9 mouse cellular contexts compared by ENCODE assay signal in genomic region chr2:155207419-155207818, GRCm38 (mm10). TPM values are rescaled to one million over a fixed set of nuclear protein-coding genes. Genes with fewer than 3 reads are reported as not detected.
DNase-seq lines count a peak whose midpoint lies in the region; ATAC-seq and TF ChIP-seq lines count a peak whose summit lies in the region.
"Had no signal": no experiment of that assay in that cellular context is flagged by ENCODE, and none has a peak within 500 bp of the region (broad histone marks: within the 10 kb centered on the region; RNA-seq: fewer than 3 reads in every experiment).

No protein-coding gene starts in this region.

- no peak overlapping the region for H3K4me2 ChIP-seq in heart, postnatal 0 days (ENCODE audit: low read depth, low read length)
- H3K4me2 ChIP-seq: hindbrain, embryonic 15.5 days had no signal

- H3K4me3 ChIP-seq in heart, postnatal 0 days (ENCODE audit: low read depth, low read length), result no peak overlapping the region
- no peak overlapping the region for H3K4me3 ChIP-seq in embryonic fibroblast, embryonic 13.5 days (ENCODE audit: insufficient read depth, low read length)
- H3K4me3 ChIP-seq: hindbrain, embryonic 15.5 days had no signal

- peaks cover 74% of the 10 kb centered on the region for H3K36me3 ChIP-seq in heart, postnatal 0 days (replicated peaks; ENCODE audit: control insufficient read depth, insufficient read depth, low read length)

- DNase-seq in heart, postnatal 0 days (ENCODE audit: low spot score), result no peak
- DNase-seq in heart, postnatal 25 days (ENCODE audit: low spot score), result no peak
- peak; percentile 71 for DNase-seq in 416B (ENCODE audit: low read depth)
- peak; percentile 17 for DNase-seq in T-cell, adult 2 months (ENCODE audit: low spot score)
- DNase-seq in layer of hippocampus, postnatal 36 days, result no peak
- no peak for DNase-seq in left cerebral cortex, postnatal 36 days (ENCODE audit: low spot score in 2 of 2)

- no peak overlapping the region for H3K9ac ChIP-seq in heart, postnatal 0 days (replicated peaks; ENCODE audit: low read depth, low read length)
- H3K9ac ChIP-seq: hindbrain, embryonic 15.5 days had no signal

- no peaks in the 10 kb centered on the region for H3K4me1 ChIP-seq in heart, postnatal 0 days (ENCODE audit: control insufficient read depth, insufficient read depth)
- no peaks in the 10 kb centered on the region for H3K4me1 ChIP-seq in embryonic fibroblast, embryonic 13.5 days (ENCODE audit: control insufficient read depth, insufficient read depth, low read length)
- H3K4me1 ChIP-seq: hindbrain, embryonic 15.5 days had no signal

- TF ChIP-seq POLR2A in embryonic fibroblast, embryonic 13.5 days (IDR thresholded peaks at IDR 0.05; ENCODE audit: low read depth, low read length), result no peak

- H3K27ac ChIP-seq in heart, postnatal 0 days (ENCODE audit: low read depth), result no peak overlapping the region
- H3K27ac ChIP-seq in embryonic fibroblast, embryonic 13.5 days (ENCODE audit: insufficient read depth, low read length), result no peak overlapping the region
- H3K27ac ChIP-seq: hindbrain, embryonic 15.5 days had no signal

- no peaks in the 10 kb centered on the region for H3K27me3 ChIP-seq in heart, postnatal 0 days (ENCODE audit: control insufficient read depth, insufficient read depth, low read length)
- H3K27me3 ChIP-seq: hindbrain, embryonic 15.5 days had no signal

- TF ChIP-seq EP300 in heart, postnatal 0 days (IDR thresholded peaks at IDR 0.05; ENCODE audit: low read depth), result no peak

- 78% methylated on average over 2 of the region's 2 CpGs for WGBS in heart, postnatal 0 days

- no peaks in the 10 kb centered on the region for H3K9me3 ChIP-seq in heart, postnatal 0 days (replicated peaks; ENCODE audit: control insufficient read depth, low read length)
- H3K9me3 ChIP-seq: hindbrain, embryonic 15.5 days had no signal

- intact Hi-C loops in heart, postnatal 25 days (cut with DNase I), result loop anchor here (5.0 kb wide), 1 partner anchor 180 kb away; no protein-coding TSS in a partner anchor
- intact Hi-C loops in left cerebral cortex, postnatal 36 days (cut with DNase I), result no loop called here

- peak; percentile 61 for TF ChIP-seq CTCF in heart, postnatal 0 days (IDR thresholded peaks at IDR 0.05; ENCODE audit: low read depth)
- peak; percentile 57; the same call in 1 of the 2 replicates for TF ChIP-seq CTCF in embryonic fibroblast, embryonic 13.5 days (IDR thresholded peaks at IDR 0.05; ENCODE audit: borderline replicate concordance, insufficient read depth, low read length)

- peak; percentile 53; the same call in 1 of the 2 replicates for ATAC-seq in heart, postnatal 0 days (ENCODE audit: insufficient read depth, low read depth)
- ATAC-seq in neutrophil, adult 5-6 weeks (ENCODE audit: extremely low read depth, insufficient number of reproducible peaks, low FRiP score, poor library complexity, severe bottlenecking), result peak; percentile 48; the same call in 1 of the 2 replicates

RNA-seq across cellular contexts. Expression of gene Dynlrb1, which starts 28.9 kb away (rescaled TPM):
- total RNA-seq in heart, postnatal 0 days (2014; rRNA removed; ENCODE audit: low replicate concordance), result 159 and 215 TPM in 2 replicates
- polyA plus RNA-seq in heart, postnatal 0 days (2015; fragmentation: Nextera tagmentation; extraction: Ambion mirVana), result 423 and 444 TPM in 2 replicates
- total RNA-seq in heart, postnatal 25 days (2021), result 100 to 1,000 TPM; 162 to 183 TPM
- polyA plus RNA-seq in embryonic fibroblast, embryonic 13.5 days (2011; ENCODE audit: insufficient read length, low read depth, missing spikeins), result 498 and 600 TPM in 2 replicates
- total RNA-seq in neutrophil, adult 5-6 weeks (2017), result 97.1 and 97.5 TPM in 2 replicates
- total RNA-seq in layer of hippocampus, postnatal 36 days (2021), result 100 to 1,000 TPM; 288 to 301 TPM
- 100 to 1,000 TPM; 292 to 339 TPM for total RNA-seq in left cerebral cortex, postnatal 36 days (2021)

Comparison
In these comparisons a context has a peak if more than half of its experiments do, and no peak if none do; other contexts are left out.
1. DNase-seq: peak in 416B (single experiment) and T-cell, adult 2 months (single experiment); none in heart, postnatal 0 days (single experiment), heart, postnatal 25 days (single experiment), layer of hippocampus, postnatal 36 days (0 of 2) and left cerebral cortex, postnatal 36 days (0 of 2).